Mouse (Mus musculus) midbrain, embryonic 12.5 days (tissue): ENCODE results near the gene Vcl. TPM values are rescaled to one million over a fixed set of nuclear protein-coding genes. Genes with fewer than 3 reads are reported as not detected.

Experiments used
- ATAC-seq: fragments of 200-750 bp; cut with Nextera tagmentation; 2 replicates; pipeline ENCODE4 v1.8.0; 2017; ENCODE audit warnings: low read depth, moderate TSS enrichment, moderate library complexity; ENCODE audit not compliant: low FRiP score
- H3K27ac ChIP-seq: fragments of 300-500 bp; sonication (generic); replicated peaks from 2 replicates; pipeline ENCODE4 v1.5.1; 2016; ENCODE audit warnings: mild to moderate bottlenecking
- H3K27me3 ChIP-seq: fragments of 300-500 bp; sonication (generic); 2 replicates; pipeline ENCODE4 v1.6.1; 2016; ENCODE audit warnings: mild to moderate bottlenecking
- H3K36me3 ChIP-seq: fragments of 300-500 bp; sonication (generic); 2 replicates; pipeline ENCODE4 v1.6.1; 2016
- H3K4me1 ChIP-seq: fragments of 300-500 bp; sonication (generic); 2 replicates; pipeline ENCODE4 v1.6.1; 2016
- H3K4me2 ChIP-seq: fragments of 300-500 bp; sonication (generic); replicated peaks from 2 replicates; pipeline ENCODE4 v1.6.1; 2016; ENCODE audit warnings: mild to moderate bottlenecking, moderate library complexity
- H3K4me3 ChIP-seq: fragments of 300-500 bp; sonication (generic); 2 replicates; pipeline ENCODE4 v1.5.1; 2016; ENCODE audit warnings: mild to moderate bottlenecking
- H3K9ac ChIP-seq: fragments of 300-500 bp; sonication (generic); replicated peaks from 2 replicates; pipeline ENCODE4 v1.6.1; 2016; ENCODE audit warnings: mild to moderate bottlenecking, moderate library complexity
- H3K9me3 ChIP-seq: fragments of 300-500 bp; sonication (generic); 2 replicates; pipeline ENCODE4 v1.6.1; 2016; ENCODE audit warnings: mild to moderate bottlenecking
- WGBS: fragments of 180-500 bp; shearing (Covaris S2); methylation state at CpG from one replicate; pipeline ENCODE4 v1.1.7; 2016; 5-methylcytosine and 5-hydroxymethylcytosine counted together
- polyA plus RNA-seq: library from polyadenylated mRNA; unstranded; fragments of >200 nt; fragmentation: Nextera tagmentation; extraction: Ambion mirVana; gene quantifications from 2 replicates; pipeline ENCODE4 v1.2.1, GENCODE M21; 2016

Gene Vcl
- polyA plus RNA-seq, 1 experiment from 2014 or later, result 26.3 TPM

DNA sequence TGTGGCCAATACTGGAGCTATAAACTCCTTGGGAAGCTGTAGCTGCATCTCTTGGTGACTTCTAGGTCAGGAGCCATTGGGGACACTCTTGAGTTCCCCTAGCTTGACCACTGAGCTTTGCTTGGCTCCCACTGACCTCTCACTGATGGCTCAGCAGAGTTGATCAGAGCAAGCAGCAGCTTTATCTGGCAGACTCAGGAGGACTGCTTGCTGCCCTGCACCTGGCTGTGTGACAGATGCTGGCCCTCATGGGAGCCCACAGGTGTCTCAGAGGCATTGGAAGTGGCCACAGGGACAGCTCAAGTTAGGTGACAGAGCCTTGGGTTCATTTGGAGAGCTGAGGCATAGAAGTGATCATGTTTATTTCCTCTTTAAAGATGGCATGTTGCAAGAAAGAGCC, 98.3 kb downstream of the Vcl start:
- ATAC-seq, result no peak
- no peak overlapping the region for H3K27ac ChIP-seq
- H3K27me3 ChIP-seq, result no peaks in the 10 kb centered on the region
- no peak overlapping the region for H3K9ac ChIP-seq
- H3K4me3 ChIP-seq, result no peak overlapping the region
- no peaks in the 10 kb centered on the region for H3K4me1 ChIP-seq
- no peaks in the 10 kb centered on the region for H3K9me3 ChIP-seq
- H3K36me3 ChIP-seq, result peaks cover 33% of the 10 kb centered on the region
- no peak overlapping the region for H3K4me2 ChIP-seq

DNA sequence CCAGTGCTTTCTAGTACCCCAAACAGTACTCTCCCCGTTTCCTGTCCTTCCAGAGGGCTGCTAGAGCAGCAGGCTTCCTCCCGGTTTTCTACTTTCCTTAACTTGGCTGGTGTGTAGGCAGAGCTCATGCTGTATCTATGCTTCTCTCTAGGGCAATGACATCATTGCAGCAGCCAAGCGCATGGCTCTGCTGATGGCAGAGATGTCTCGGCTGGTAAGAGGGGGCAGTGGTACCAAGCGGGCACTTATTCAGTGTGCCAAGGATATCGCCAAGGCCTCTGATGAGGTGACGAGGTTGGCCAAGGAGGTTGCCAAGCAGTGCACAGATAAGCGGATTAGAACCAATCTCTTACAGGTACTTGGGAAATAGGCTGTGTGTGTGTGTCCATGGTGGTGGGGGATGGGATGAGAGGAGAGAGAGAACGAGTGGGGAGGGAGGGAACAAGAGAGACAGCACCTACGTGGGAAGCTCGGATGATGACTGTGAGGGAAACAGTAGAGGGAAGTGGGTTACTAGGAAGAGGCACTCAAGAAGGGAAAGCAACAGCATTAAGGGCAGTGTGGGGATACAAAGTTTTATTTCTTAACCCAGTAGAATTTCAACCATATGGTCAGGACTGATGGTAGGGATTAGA, 99.9 kb downstream of the Vcl start:
- H3K36me3 ChIP-seq, result peaks cover 39% of the 10 kb centered on the region
- H3K9ac ChIP-seq, result no peak overlapping the region
- ATAC-seq, result no peak
- H3K4me1 ChIP-seq, result no peaks in the 10 kb centered on the region
- H3K9me3 ChIP-seq, result no peaks in the 10 kb centered on the region
- no peak overlapping the region for H3K4me3 ChIP-seq
- no peaks in the 10 kb centered on the region for H3K27me3 ChIP-seq
- 90% methylated on average over 11 of the region's 11 CpGs for WGBS
- H3K27ac ChIP-seq, result no peak overlapping the region
- H3K4me2 ChIP-seq, result no peak overlapping the region

DNA sequence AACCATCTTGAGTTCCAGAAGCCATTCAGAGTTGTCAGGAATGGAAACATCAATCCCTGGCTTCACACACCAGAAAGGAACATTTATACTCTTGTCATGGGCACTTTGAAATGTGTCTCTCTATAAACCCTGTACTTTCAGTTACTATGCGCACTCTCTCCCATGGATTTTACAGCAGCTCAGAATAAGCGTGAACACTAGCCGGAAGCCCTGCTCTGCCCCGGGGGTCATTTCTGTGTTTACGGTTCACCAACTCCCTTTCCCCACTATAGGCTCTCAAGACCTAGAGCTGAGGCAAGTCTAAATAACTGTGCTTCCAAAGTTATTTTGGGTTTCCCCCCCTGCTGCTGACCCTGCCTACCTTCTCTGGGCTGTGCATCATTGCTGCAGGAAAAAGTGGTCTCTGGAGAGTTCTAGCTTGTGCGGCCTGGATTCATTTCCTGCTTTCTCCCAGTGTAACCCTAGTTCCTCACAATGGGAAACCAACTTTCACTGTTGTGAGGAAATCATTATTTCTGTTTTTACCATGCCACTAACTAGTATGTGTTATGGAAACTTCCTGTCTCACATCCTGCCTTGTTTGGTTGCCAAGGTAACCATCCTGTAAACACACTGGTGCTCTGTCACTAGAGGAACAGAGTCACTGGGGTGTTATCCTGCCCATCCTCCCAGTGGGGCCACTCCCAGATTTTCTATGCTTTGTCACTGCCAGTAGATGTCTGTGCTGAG, 102.7 kb downstream of the Vcl start:
- H3K4me1 ChIP-seq, result no peaks in the 10 kb centered on the region
- no peak for ATAC-seq
- H3K27me3 ChIP-seq, result no peaks in the 10 kb centered on the region
- H3K4me2 ChIP-seq, result no peak overlapping the region
- H3K27ac ChIP-seq, result no peak overlapping the region
- H3K4me3 ChIP-seq, result no peak overlapping the region
- 74% methylated on average over 6 of the region's 6 CpGs for WGBS
- no peaks in the 10 kb centered on the region for H3K9me3 ChIP-seq
- no peak overlapping the region for H3K9ac ChIP-seq
- peaks cover 45% of the 10 kb centered on the region for H3K36me3 ChIP-seq

DNA sequence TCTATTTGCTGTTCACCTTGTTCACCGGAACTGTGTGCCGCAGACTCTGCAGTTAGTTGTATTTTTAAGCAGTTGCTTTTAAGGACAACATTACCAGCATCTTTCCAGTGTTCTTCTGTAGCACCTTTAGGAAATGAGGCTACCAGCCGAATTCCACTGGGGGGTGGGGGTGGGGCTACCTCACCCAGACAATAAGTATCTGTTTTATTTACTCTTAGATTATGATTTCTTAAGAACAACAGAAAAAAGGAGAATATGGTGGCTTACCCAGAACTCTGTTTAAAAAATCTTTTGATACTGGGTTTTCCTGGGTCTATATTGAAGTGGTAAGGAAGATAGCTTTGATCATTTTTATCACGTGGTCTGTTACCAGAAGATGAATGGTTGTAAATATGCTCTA, 105.1 kb downstream of the Vcl start:
- H3K4me1 ChIP-seq, result no peaks in the 10 kb centered on the region
- H3K36me3 ChIP-seq, result peaks cover 58% of the 10 kb centered on the region
- H3K27ac ChIP-seq, result no peak overlapping the region
- H3K27me3 ChIP-seq, result no peaks in the 10 kb centered on the region
- H3K9ac ChIP-seq, result no peak overlapping the region
- 94% methylated on average over 4 of the region's 4 CpGs for WGBS
- H3K4me2 ChIP-seq, result no peak overlapping the region
- no peaks in the 10 kb centered on the region for H3K9me3 ChIP-seq
- H3K4me3 ChIP-seq, result no peak overlapping the region
- no peak for ATAC-seq

DNA sequence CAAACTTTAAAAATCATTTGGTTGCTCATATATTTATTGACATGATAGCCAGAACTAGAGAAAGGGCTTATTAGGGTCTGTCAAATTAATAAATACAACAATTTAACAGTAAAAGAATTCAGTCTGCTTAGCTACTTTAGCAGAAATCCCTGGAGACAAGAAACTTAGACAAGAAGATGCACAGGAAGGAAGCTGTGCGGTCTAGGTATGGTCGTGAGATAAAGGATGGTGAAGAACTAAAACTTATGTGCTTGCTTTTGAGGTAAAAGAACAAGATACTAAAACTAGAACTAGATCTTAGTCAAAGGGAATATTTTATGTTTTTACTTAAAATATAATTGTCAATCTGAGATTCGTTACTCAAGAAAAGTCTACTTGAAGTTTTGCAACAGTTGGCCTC, 105.6 kb downstream of the Vcl start:
- H3K9ac ChIP-seq, result no peak overlapping the region
- no peak for ATAC-seq
- H3K4me1 ChIP-seq, result no peaks in the 10 kb centered on the region
- H3K36me3 ChIP-seq, result peaks cover 59% of the 10 kb centered on the region
- no peak overlapping the region for H3K4me2 ChIP-seq
- no peaks in the 10 kb centered on the region for H3K27me3 ChIP-seq
- no peak overlapping the region for H3K27ac ChIP-seq
- H3K9me3 ChIP-seq, result no peaks in the 10 kb centered on the region
- 97% methylated on average over 3 of the region's 3 CpGs for WGBS
- no peak overlapping the region for H3K4me3 ChIP-seq

DNA sequence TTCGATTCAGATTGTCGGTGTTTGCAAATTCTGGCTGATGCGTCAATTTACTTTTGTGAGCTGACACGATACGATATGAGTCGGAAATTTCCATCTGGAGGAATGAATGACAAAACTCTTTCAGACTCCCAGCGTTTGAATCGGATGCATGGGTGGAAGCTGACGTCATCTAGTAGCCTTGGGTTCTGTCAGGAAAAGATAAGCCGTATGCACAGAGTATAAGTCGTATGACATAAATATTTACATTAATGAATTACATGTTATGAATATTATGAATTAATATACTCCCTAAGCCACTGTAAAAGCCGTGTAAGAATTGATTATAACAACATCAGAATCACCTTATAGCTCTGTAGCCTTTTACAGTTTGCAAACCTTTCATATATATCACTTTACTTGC, 109.9 kb downstream of the Vcl start:
- Histone ChIP-seq H3K27me3 (no peaks in the 10 kb centered on the region), H3K4me1 (no peaks in the 10 kb centered on the region), H3K4me3 (no peak overlapping the region), H3K27ac (no peak overlapping the region), H3K9ac (no peak overlapping the region), H3K4me2 (no peak overlapping the region), H3K36me3 (peaks cover 62% of the 10 kb centered on the region), H3K9me3 (no peaks in the 10 kb centered on the region)
- WGBS, result 95% methylated on average over 12 of the region's 12 CpGs
- no peak for ATAC-seq

DNA sequence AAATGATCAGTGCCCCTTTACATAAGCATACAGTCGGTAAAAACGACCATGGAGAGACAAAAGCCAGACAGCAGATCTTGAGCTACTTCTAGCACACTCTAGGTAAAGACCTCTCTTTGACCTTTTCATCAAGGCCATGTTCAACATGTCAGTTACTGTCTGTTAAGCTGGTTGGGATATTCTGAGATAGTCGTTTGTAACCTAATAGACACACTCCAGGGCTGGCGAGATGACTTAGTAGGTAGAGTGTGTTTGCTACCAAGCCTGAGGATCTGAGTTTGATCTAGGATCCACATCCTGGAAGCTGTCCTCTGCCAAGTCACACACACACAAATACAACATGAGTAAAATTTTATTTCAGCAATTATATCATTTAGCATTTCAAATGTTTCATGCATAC, 110.4 kb downstream of the Vcl start:
- no peak for ATAC-seq
- H3K4me1 ChIP-seq, result no peaks in the 10 kb centered on the region
- H3K27me3 ChIP-seq, result no peaks in the 10 kb centered on the region
- 89% methylated on average over 4 of the region's 4 CpGs for WGBS
- H3K27ac ChIP-seq, result no peak overlapping the region
- no peak overlapping the region for H3K9ac ChIP-seq
- H3K36me3 ChIP-seq, result peaks cover 61% of the 10 kb centered on the region
- H3K4me3 ChIP-seq, result no peak overlapping the region
- H3K9me3 ChIP-seq, result no peaks in the 10 kb centered on the region
- H3K4me2 ChIP-seq, result no peak overlapping the region

DNA sequence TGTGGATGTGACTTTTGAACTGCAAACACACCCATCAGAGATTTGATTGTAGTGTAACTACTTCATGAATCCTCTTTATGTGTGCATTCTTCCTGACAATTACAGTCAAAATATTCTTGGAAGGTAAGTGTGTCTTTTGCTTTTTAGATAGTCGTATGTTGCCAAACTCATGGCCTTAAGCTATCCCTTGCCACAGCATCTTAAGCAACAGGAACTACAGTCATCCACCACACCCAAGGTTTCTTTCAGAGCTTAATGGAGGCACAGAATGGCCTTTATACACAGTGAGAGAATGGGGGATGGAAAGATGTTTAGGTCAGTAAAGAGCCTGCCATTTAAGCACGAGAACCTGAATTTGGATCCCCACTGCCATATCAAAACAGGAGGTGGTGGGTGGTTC, 118.6 kb downstream of the Vcl start:
- H3K36me3 ChIP-seq, result peaks cover 16% of the 10 kb centered on the region; the same call in 1 of the 2 replicates
- no peak for ATAC-seq
- H3K27ac ChIP-seq, result no peak overlapping the region
- H3K9me3 ChIP-seq, result no peaks in the 10 kb centered on the region
- H3K4me1 ChIP-seq, result peaks cover 11% of the 10 kb centered on the region
- no peak overlapping the region for H3K9ac ChIP-seq
- no peak overlapping the region for H3K4me3 ChIP-seq
- no peaks in the 10 kb centered on the region for H3K27me3 ChIP-seq
- no peak overlapping the region for H3K4me2 ChIP-seq
- 90% methylated on average over 2 of the region's 2 CpGs for WGBS

DNA sequence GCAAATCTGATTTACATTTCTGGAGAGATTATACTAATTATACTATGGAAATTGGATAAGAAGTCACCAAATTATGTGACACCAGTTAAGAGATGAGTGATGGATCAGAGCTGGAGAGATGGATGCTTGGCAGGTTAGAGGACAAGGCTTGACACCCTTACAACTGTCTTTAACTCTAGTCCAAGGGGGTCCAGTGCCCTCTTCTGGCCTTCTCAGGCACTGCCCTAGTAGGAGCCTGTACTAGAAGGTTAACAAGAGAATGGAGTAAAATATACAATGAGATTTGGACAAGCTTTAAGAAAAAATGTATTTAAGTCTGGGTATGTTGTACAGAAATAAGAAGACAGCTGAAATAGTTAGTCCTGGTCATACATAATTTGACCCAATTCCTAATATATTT, 119.7 kb downstream of the Vcl start:
- peaks cover 17% of the 10 kb centered on the region for H3K4me1 ChIP-seq

DNA sequence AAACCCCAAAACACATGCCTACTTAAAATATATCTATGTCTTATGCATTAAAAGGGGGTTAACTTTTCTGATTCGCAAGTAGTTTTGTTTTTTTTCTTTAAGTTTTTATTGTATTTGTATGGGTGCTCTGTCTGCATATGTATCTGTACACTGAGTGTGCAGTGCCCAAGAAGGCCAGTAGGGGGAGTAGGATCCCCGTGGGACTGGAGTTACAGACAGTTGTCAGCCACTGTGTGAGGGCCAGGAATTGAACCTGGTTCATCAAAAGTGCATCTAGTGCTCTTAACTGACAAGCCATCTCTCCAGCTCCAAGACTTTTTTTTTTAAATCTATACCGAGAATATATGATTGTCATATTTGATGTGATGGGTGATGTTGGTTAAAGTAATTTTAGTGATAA, 121.5 kb downstream of the Vcl start:
- Histone ChIP-seq H3K27me3 (no peaks in the 10 kb centered on the region), H3K9ac (no peak overlapping the region), H3K4me2 (no peak overlapping the region), H3K27ac (no peak overlapping the region), H3K36me3 (0 out of 2 replicates have a peak, but pooled peaks cover 5% of the 10 kb centered on the region), H3K4me1 (peaks cover 17% of the 10 kb centered on the region), H3K4me3 (no peak overlapping the region), H3K9me3 (no peaks in the 10 kb centered on the region)
- no peak for ATAC-seq
- 75% methylated on average over 3 of the region's 3 CpGs for WGBS

More for the DNA sequence above, 119.7 kb downstream of the Vcl start:
- Histone ChIP-seq H3K9ac (no peak overlapping the region), H3K4me2 (no peak overlapping the region), H3K36me3 (peaks cover 14% of the 10 kb centered on the region; the same call in 1 of the 2 replicates), H3K27ac (no peak overlapping the region), H3K9me3 (no peaks in the 10 kb centered on the region), H3K27me3 (no peaks in the 10 kb centered on the region), H3K4me3 (no peak overlapping the region)
- ATAC-seq, result no peak

DNA sequence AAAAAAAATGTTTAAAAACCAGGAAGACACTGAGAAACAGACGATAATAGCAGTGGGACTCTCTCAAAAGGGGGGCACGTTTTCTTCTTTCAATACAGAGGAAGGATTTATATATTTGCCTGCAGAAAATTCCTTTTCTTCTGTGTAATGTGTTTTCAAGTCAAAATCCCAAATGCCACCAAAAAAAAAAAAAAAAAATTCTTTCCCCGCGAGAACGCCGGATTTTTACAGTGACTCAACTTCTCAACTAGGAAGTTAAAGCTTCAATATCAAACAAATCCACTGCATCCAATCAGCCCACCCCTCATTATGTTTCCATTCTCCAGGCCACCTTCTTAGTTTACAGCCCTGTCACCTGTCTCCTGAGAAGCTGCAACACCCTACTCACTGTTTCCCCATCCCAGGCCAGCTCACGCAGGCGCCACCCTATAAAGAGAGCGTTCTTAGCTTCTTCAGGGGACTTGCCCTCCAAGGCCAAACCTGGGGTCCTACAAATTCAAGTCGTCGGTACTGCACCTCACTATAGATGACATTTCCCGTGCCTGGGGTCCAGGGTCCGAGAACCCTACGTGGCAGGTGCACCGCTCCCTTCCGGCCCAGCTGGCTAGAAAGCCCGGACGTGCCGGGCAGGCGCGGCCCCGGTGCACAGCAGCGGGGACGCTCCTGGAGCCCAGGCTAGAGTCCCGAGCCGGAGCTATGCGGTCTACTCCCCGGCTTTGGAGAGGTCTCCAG, 122.3 kb downstream of the Vcl start:
- 0 out of 2 replicates have a peak, but pooled peaks cover 5% of the 10 kb centered on the region for H3K36me3 ChIP-seq
- 11% methylated on average over 28 of the region's 28 CpGs for WGBS
- H3K4me1 ChIP-seq, result peaks cover 17% of the 10 kb centered on the region
- no peaks in the 10 kb centered on the region for H3K9me3 ChIP-seq
- H3K4me2 ChIP-seq, result peak overlapping the region; percentile 79
- no peak; the same call in 1 of the 2 replicates for ATAC-seq
- peak overlapping the region; percentile 90 for H3K4me3 ChIP-seq
- H3K27me3 ChIP-seq, result no peaks in the 10 kb centered on the region
- H3K27ac ChIP-seq, result peak overlapping the region; percentile 92
- peak overlapping the region; percentile 87 for H3K9ac ChIP-seq

DNA sequence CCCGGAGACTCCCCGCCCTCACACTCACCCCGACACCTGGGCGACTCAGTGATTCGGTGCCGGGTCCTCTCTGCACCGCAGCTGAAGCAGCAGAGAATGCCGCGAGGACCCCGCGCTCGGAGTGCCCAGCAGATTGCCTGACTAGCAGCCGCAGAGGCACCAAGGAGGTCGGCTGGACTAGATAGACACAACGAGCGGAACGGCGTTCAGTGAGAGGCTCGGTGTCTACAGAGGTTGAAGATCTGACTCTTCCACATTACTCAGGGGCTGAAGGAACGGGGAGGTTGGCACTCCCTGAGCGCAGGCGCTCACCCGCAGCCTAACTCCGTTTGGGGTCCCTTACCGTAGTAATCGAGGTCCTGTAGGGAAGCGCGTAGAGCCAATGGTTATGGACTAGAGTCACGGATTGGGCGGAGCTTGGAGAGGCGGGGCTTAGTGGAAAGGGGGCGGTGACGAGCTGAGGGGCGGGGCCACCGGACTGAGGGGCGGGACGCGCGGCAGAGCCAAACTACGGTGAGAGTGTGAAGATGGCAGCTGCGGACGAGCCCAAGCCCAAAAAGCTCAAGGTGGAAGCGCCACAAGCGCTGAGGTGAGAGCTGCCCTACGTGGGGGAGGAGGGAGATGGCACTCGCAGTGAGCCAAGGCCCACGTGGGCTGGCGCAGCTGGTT, 123.0 kb downstream of the Vcl start, which contains the start of the genes Ap3m1 and Adk:
Ap3m1 (minus strand) TSS at position 397 of the 669 bp plus-strand sequence.
Adk (plus strand) TSS at position 463 of the 669 bp plus-strand sequence.
- no peaks in the 10 kb centered on the region for H3K27me3 ChIP-seq

More for the DNA sequence above, 123.0 kb downstream of the Vcl start, which contains the start of the genes Ap3m1 and Adk:
- Histone ChIP-seq H3K9ac (peak within 1 kb of the TSS; percentile 87), H3K36me3 (0 out of 2 replicates have a peak, but pooled peaks cover under 1% of the 10 kb centered on the region), H3K4me2 (peak within 1 kb of the TSS; percentile 79), H3K9me3 (no peaks in the 10 kb centered on the region), H3K4me3 (peak within 1 kb of the TSS; percentile 90), H3K27ac (peak within 1 kb of the TSS; percentile 92), H3K4me1 (peaks cover 17% of the 10 kb centered on the region)
- ATAC-seq, result peak; percentile 98
- under 1% methylated on average over 48 of the region's 48 CpGs for WGBS
